Mouse (Mus musculus): ENCODE results near the gene Ndufab1.

Gene Ndufab1

GRCm38 (mm10) chr7:122067517-122068381 lies 33.9 kb downstream of the Ndufab1 start:
- no peak for DNase-seq

- peak; percentile 97 for DNase-seq
These were observed 34.7 kb downstream of the Ndufab1 start, which contains the start of the genes Ubfd1 and Ears2 for GRCm38 (mm10) chr7:122066945-122067516. TSS of gene Ubfd1 (plus strand) at chr7:122067175. TSS of gene Ears2 (minus strand) at chr7:122067263.

- peak; percentile 20 for DNase-seq
These were observed 35.4 kb downstream of the Ndufab1 start for GRCm38 (mm10) chr7:122066102-122066944.

- no peak for DNase-seq
These were observed 36.0 kb downstream of the Ndufab1 start for GRCm38 (mm10) chr7:122065656-122066055.

- DNase-seq = no peak
These were observed 45.1 kb downstream of the Ndufab1 start for GRCm38 (mm10) chr7:122056633-122057032.

GRCm38 (mm10) chr7:122050834-122051233 lies 50.9 kb downstream of the Ndufab1 start:
- peak; percentile 75 for DNase-seq

- DNase-seq = no peak
These were observed 53.5 kb downstream of the Ndufab1 start for GRCm38 (mm10) chr7:122048191-122048590.

- no peak for DNase-seq
These were observed 54.9 kb downstream of the Ndufab1 start for GRCm38 (mm10) chr7:122046813-122047212.

- no peak for DNase-seq
These were observed 56.0 kb downstream of the Ndufab1 start for GRCm38 (mm10) chr7:122045711-122046110.

- peak; percentile 72 for DNase-seq
These were observed 56.5 kb downstream of the Ndufab1 start for GRCm38 (mm10) chr7:122045181-122045634.

- DNase-seq = no peak
These were observed 57.6 kb downstream of the Ndufab1 start for GRCm38 (mm10) chr7:122044106-122044505.

Data from kidney, postnatal 10 days (tissue).